Mouse (Mus musculus): ENCODE data around the gene Inha.

Gene Inha

GRCm38 (mm10) chr1:75555680-75556079, 48.8 kb downstream of the Inha start:
- no peak for TF ChIP-seq GATA4 (IDR thresholded peaks at IDR 0.05; ENCODE audit: insufficient replicate concordance, low read length)

- TF ChIP-seq GATA4 (IDR thresholded peaks at IDR 0.05; ENCODE audit: insufficient replicate concordance, low read length) = no peak
These were observed 49.4 kb downstream of the Inha start for GRCm38 (mm10) chr1:75556143-75556781.

- TF ChIP-seq GATA4 (IDR thresholded peaks at IDR 0.05; ENCODE audit: insufficient replicate concordance, low read length) = no peak
These were observed 50.2 kb downstream of the Inha start for GRCm38 (mm10) chr1:75557041-75557440.

GRCm38 (mm10) chr1:75558388-75559178, 51.7 kb downstream of the Inha start:
- TF ChIP-seq GATA4 (IDR thresholded peaks at IDR 0.05; ENCODE audit: insufficient replicate concordance, low read length) = no peak

DNA sequence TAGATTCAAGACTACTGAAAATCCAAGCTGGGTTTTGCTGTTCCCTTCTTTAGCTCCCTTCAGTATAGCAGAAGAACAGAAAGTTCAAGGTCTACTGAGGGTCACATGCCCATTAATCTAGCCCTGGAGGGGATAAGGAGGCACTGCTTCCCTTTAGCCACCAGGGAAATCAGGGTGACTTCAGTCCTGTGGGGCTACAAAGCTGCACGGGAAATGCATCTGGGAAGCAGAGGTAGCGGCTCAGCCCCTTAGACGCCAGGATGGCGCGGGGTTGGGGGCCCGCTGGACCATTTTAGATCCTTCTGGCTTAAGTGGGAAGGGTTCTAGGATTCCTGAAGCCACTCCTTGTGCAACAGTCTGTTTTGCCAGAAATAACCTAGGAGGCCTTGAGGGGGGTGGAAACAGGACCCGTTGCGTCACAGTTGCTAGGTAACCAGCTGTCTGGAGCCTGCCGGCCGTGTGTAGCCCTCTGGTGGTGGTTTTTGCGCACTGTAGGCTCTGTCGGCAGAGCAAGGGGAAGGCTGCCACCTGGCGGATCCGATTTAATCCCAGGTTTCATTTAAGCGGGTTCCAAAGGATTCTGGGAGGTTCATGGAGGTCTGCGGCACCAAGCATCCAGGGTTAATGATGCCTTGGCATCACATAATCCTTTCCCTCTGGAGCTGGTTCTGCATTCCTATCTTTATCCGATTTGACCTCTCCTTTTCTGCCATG, 52.5 kb downstream of the Inha start:
- no peak for TF ChIP-seq GATA4 (IDR thresholded peaks at IDR 0.05; ENCODE audit: insufficient replicate concordance, low read length)

Measured in liver, adult (tissue).